Mouse (Mus musculus): ENCODE measurements at regions not wholly inside any gene's neighbourhood (a gene's known extent, or its start where the extent isn't known, plus 50 kb on each side); places are given as distances from the start of the nearest gene placed in this dataset.

GRCm38 (mm10) chr8:17587261-17587861, 1390.7 kb downstream of the Defb40 start:
- TF ChIP-seq CTCF (IDR thresholded peaks at IDR 0.05) (no peak), POLR2A (IDR thresholded peaks at IDR 0.05; ENCODE audit: insufficient read depth, low read depth, low read length) (no peak), EP300 (IDR thresholded peaks at IDR 0.05; ENCODE audit: insufficient read depth, low read depth, low read length) (no peak)
